Mouse (Mus musculus) G1E (cell line): ENCODE measurements around the gene Col25a1.

ENCODE experiments used
- CTCF ChIP-seq: IDR thresholded peaks from 2 replicates; pipeline ENCODE4 v1.5.1; 2012; ENCODE audit warnings: low read depth, low read length, inconsistent platforms, mixed read lengths
- GATA1 ChIP-seq: IDR thresholded peaks from 2 replicates; pipeline ENCODE4 v1.6.1; 2012; ENCODE audit warnings: borderline replicate concordance, low read length, inconsistent platforms, mixed read lengths
- POLR2AphosphoS5 ChIP-seq: IDR thresholded peaks from 2 replicates; pipeline ENCODE4 v1.6.1; 2012; ENCODE audit warnings: low read depth, low read length, inconsistent platforms; ENCODE audit not compliant: insufficient replicate concordance
- TAL1 ChIP-seq: conservative IDR thresholded peaks from 2 replicates; pipeline ENCODE4 v1.6.1; 2012; ENCODE audit warnings: low read depth, low read length, inconsistent platforms, mixed read lengths

DNA sequence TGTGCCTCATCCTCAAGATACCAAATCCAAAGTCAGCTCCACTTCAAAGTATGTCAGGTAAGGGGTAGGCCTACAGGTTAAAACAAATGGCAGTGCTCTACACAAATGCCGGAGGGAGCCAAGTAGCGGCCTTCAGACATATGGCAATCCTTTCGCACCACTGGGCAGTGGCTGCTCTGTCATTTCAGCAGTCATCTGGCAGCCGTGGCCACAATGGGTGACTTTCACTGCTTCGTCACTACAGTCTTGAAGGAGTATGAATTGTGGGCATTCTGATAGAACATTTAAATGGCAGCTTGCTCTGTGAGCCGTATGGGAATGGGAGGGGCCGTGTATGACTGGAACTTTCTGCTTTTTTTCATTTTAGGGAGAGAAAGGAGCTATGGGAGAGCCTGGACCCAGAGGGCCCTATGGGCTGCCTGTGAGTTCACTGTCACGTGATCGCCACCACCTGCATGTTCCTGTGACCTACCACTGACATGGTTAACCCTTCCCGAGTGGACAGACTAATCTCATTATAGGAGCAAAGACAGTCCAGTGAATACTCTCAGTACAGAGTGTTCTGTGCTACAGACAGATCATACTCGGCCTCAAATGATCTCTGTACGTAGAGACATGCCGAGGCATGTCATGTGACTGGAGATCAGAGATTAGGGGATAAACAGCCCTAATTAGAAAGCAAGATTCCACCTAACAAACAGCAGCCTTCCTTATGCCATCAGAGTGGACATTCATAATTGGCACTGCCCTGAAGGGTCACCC, 451.8 kb downstream of the Col25a1 start:
- TF ChIP-seq CTCF: no peak
- no peak for TF ChIP-seq TAL1
- TF ChIP-seq GATA1: no peak
- no peak for TF ChIP-seq POLR2AphosphoS5
